Mouse (Mus musculus) left cerebral cortex, adult 2 months (tissue): ENCODE results near the gene Nxpe4. TPM values are rescaled to one million over a fixed set of nuclear protein-coding genes. Genes with fewer than 3 reads are reported as not detected.

Source experiments
- DNase-seq, 2 experiments: peaks; one replicate each; pipeline ENCODE4 v3.0.0; 2021 to 2022; ENCODE audit warnings: low spot score in 2 of 2, mixed read lengths in 1 of 2; ENCODE audit errors: extremely low spot score in 1 of 2
- H3K27ac ChIP-seq: fragments of 200-600 bp; 2 replicates; pipeline ENCODE4 v1.8.1; 2022
- H3K4me3 ChIP-seq: fragments of 200-600 bp; 2 replicates; pipeline ENCODE4 v1.8.1; 2022
- CTCF ChIP-seq: fragments of 200-600 bp; IDR thresholded peaks from 2 replicates; pipeline ENCODE4 v1.8.1; 2022; ENCODE audit warnings: antibody characterized with exemption, mild to moderate bottlenecking, moderate library complexity
- intact Hi-C: fragments of 180-260 bp; cut with DNase I; formaldehyde crosslinking; loops from one replicate; pipeline ENCODE4 v1.15.1; 2025
- total RNA-seq, 2 experiments: library from RNA; stranded (reverse); gene quantifications; 2 replicates each; pipeline ENCODE4 v1.2.3; 2021

Gene Nxpe4
- total RNA-seq, 2 experiments from 2014 or later, result 10.8 to 13.5 TPM

- intact Hi-C loops, result no loop called here
- DNase-seq, result no peak
- H3K27ac ChIP-seq, result no peak overlapping the region
- no peak overlapping the region for H3K4me3 ChIP-seq
- TF ChIP-seq CTCF, result no peak
Measured at GRCm38 (mm10) chr9:48242756-48243155, 80.9 kb downstream of the Nxpe4 start.

GRCm38 (mm10) chr9:48244175-48244574 is 82.4 kb downstream of the Nxpe4 start:
- no peak overlapping the region for H3K4me3 ChIP-seq
- no peak for DNase-seq
- intact Hi-C loops, result no loop called here
- TF ChIP-seq CTCF, result no peak
- H3K27ac ChIP-seq, result no peak overlapping the region

GRCm38 (mm10) chr9:48245525-48245924 is 83.7 kb downstream of the Nxpe4 start:
- no peak for DNase-seq
- no peak overlapping the region for H3K4me3 ChIP-seq
- intact Hi-C loops, result no loop called here
- H3K27ac ChIP-seq, result no peak overlapping the region
- no peak for TF ChIP-seq CTCF

GRCm38 (mm10) chr9:48247276-48247675 is 85.5 kb downstream of the Nxpe4 start:
- no peak overlapping the region for H3K27ac ChIP-seq
- no peak for TF ChIP-seq CTCF
- intact Hi-C loops, result no loop called here
- DNase-seq, result no peak
- H3K4me3 ChIP-seq, result no peak overlapping the region

GRCm38 (mm10) chr9:48252236-48252635 is 90.4 kb downstream of the Nxpe4 start:
- TF ChIP-seq CTCF, result no peak
- DNase-seq, result no peak
- intact Hi-C loops, result loop anchor here (10.0 kb wide), 1 partner anchor 717 kb away; the partner anchor contains the start of gene Cadm1
- Histone ChIP-seq H3K27ac (no peak overlapping the region), H3K4me3 (no peak overlapping the region)

- DNase-seq, result no peak
- Histone ChIP-seq H3K27ac (no peak overlapping the region), H3K4me3 (no peak overlapping the region)
- TF ChIP-seq CTCF, result no peak
- intact Hi-C loops, result loop anchor here (5.0 to 10.0 kb wide), 2 partner anchors 722 to 1520 kb away; partner anchors contain the start of gene Cadm1
Measured at GRCm38 (mm10) chr9:48257001-48257400, 95.2 kb downstream of the Nxpe4 start.

- intact Hi-C loops, result loop anchor here (1.0 to 10.0 kb wide), 3 partner anchors 82 to 1521 kb away; partner anchors contain the start of gene Cadm1
- Histone ChIP-seq H3K27ac (no peak overlapping the region), H3K4me3 (no peak overlapping the region)
- peak; percentile 63 to 78 for DNase-seq
- peak; percentile 83 for TF ChIP-seq CTCF
Measured at GRCm38 (mm10) chr9:48257741-48258423, 96.1 kb downstream of the Nxpe4 start.

- intact Hi-C loops, result loop anchor here (5.0 to 10.0 kb wide), 2 partner anchors 203 to 320 kb away; no protein-coding TSS in a partner anchor
- Histone ChIP-seq H3K4me3 (no peak overlapping the region), H3K27ac (no peak overlapping the region)
- no peak for TF ChIP-seq CTCF
- no peak for DNase-seq
Measured at GRCm38 (mm10) chr9:48264616-48265015, 102.8 kb downstream of the Nxpe4 start.

GRCm38 (mm10) chr9:48265491-48265890 is 103.7 kb downstream of the Nxpe4 start:
- Histone ChIP-seq H3K4me3 (no peak overlapping the region), H3K27ac (no peak overlapping the region)
- no peak for TF ChIP-seq CTCF
- intact Hi-C loops, result loop anchor here (5.0 to 10.0 kb wide), 2 partner anchors 202 to 319 kb away; no protein-coding TSS in a partner anchor
- no peak for DNase-seq

- no peak overlapping the region for H3K27ac ChIP-seq
- DNase-seq, result peak; percentile 75 to 85
- TF ChIP-seq CTCF, result peak; percentile 90
- peak overlapping the region; percentile 57 for H3K4me3 ChIP-seq
- intact Hi-C loops, result loop anchor here (1.0 to 10.0 kb wide), 5 partner anchors 88 to 352 kb away; no protein-coding TSS in a partner anchor
Measured at GRCm38 (mm10) chr9:48266286-48267027, 104.6 kb downstream of the Nxpe4 start.

- Histone ChIP-seq H3K27ac (no peak overlapping the region), H3K4me3 (peak overlapping the region; percentile 57)
- DNase-seq, result peak; percentile 18 to 29
- intact Hi-C loops, result loop anchor here (1.0 to 10.0 kb wide), 3 partner anchors 200 to 318 kb away; no protein-coding TSS in a partner anchor
- no peak for TF ChIP-seq CTCF
Measured at GRCm38 (mm10) chr9:48267028-48267441, 105.2 kb downstream of the Nxpe4 start.

GRCm38 (mm10) chr9:48267960-48268359 is 106.1 kb downstream of the Nxpe4 start:
- DNase-seq, result no peak
- H3K27ac ChIP-seq, result no peak overlapping the region

More at GRCm38 (mm10) chr9:48267960-48268359, 106.1 kb downstream of the Nxpe4 start:
- intact Hi-C loops, result loop anchor here (1.0 to 10.0 kb wide), 3 partner anchors 199 to 317 kb away; no protein-coding TSS in a partner anchor
- TF ChIP-seq CTCF, result no peak
- H3K4me3 ChIP-seq, result no peak overlapping the region
